Mouse (Mus musculus): Measurements from ENCODE around the gene Meox1. TPM values are rescaled to one million over a fixed set of nuclear protein-coding genes. Genes with fewer than 3 reads are reported as not detected.

Gene Meox1
- polyA plus RNA-seq, 1 experiment = not detected

- TF ChIP-seq GATA1 (IDR thresholded peaks at IDR 0.05; ENCODE audit: low read length) = no peak
These were observed 11.5 kb downstream of the Meox1 start for GRCm38 (mm10) chr11:101882500-101883290.

- TF ChIP-seq GATA1 (IDR thresholded peaks at IDR 0.05; ENCODE audit: low read length) = no peak
These were observed 12.5 kb downstream of the Meox1 start for GRCm38 (mm10) chr11:101881604-101882071.

GRCm38 (mm10) chr11:101881185-101881584, 13.0 kb downstream of the Meox1 start:
- TF ChIP-seq GATA1 (IDR thresholded peaks at IDR 0.05; ENCODE audit: low read length) = no peak

GRCm38 (mm10) chr11:101879672-101880071, 14.5 kb downstream of the Meox1 start:
- TF ChIP-seq GATA1 (IDR thresholded peaks at IDR 0.05; ENCODE audit: low read length) = no peak

- no peak for TF ChIP-seq GATA1 (IDR thresholded peaks at IDR 0.05; ENCODE audit: low read length)
These were observed 15.5 kb downstream of the Meox1 start for GRCm38 (mm10) chr11:101878696-101879095.

- TF ChIP-seq GATA1 (IDR thresholded peaks at IDR 0.05; ENCODE audit: low read length) = no peak
These were observed 19.2 kb downstream of the Meox1 start for GRCm38 (mm10) chr11:101874978-101875377.

GRCm38 (mm10) chr11:101873909-101874308, 20.3 kb downstream of the Meox1 start:
- TF ChIP-seq GATA1 (IDR thresholded peaks at IDR 0.05; ENCODE audit: low read length) = no peak

GRCm38 (mm10) chr11:101871435-101871834, 22.7 kb downstream of the Meox1 start:
- TF ChIP-seq GATA1 (IDR thresholded peaks at IDR 0.05; ENCODE audit: low read length) = no peak

GRCm38 (mm10) chr11:101870067-101870765, 24.0 kb downstream of the Meox1 start:
- no peak for TF ChIP-seq GATA1 (IDR thresholded peaks at IDR 0.05; ENCODE audit: low read length)

- no peak for TF ChIP-seq GATA1 (IDR thresholded peaks at IDR 0.05; ENCODE audit: low read length)
These were observed 26.6 kb downstream of the Meox1 start for GRCm38 (mm10) chr11:101867513-101868052.

- TF ChIP-seq GATA1 (IDR thresholded peaks at IDR 0.05; ENCODE audit: low read length) = no peak
These were observed 35.4 kb downstream of the Meox1 start for GRCm38 (mm10) chr11:101858742-101859141.

- TF ChIP-seq GATA1 (IDR thresholded peaks at IDR 0.05; ENCODE audit: low read length) = no peak
These were observed 38.0 kb downstream of the Meox1 start for GRCm38 (mm10) chr11:101855950-101856712.

- TF ChIP-seq GATA1 (IDR thresholded peaks at IDR 0.05; ENCODE audit: low read length) = no peak
These were observed 43.1 kb downstream of the Meox1 start for GRCm38 (mm10) chr11:101851042-101851441.

- TF ChIP-seq GATA1 (IDR thresholded peaks at IDR 0.05; ENCODE audit: low read length) = no peak
These were observed 44.9 kb downstream of the Meox1 start for GRCm38 (mm10) chr11:101849286-101849685.

- no peak for TF ChIP-seq GATA1 (IDR thresholded peaks at IDR 0.05; ENCODE audit: low read length)
These were observed 46.7 kb downstream of the Meox1 start for GRCm38 (mm10) chr11:101847509-101847908.

- TF ChIP-seq GATA1 (IDR thresholded peaks at IDR 0.05; ENCODE audit: low read length) = no peak
These were observed 51.4 kb downstream of the Meox1 start for GRCm38 (mm10) chr11:101842773-101843163.
